Mouse (Mus musculus): ENCODE results near the gene Mdm4. TPM values are rescaled to one million over a fixed set of nuclear protein-coding genes. Genes with fewer than 3 reads are reported as not detected.

Gene Mdm4
- polyA plus RNA-seq, 1 experiment = 490 TPM

GRCm38 (mm10) chr1:132909951-132910350 is 120.4 kb downstream of the Mdm4 start:
- no peak overlapping the region for H3K4me3 ChIP-seq (ENCODE audit: low read depth, low read length)
- TF ChIP-seq EP300 (IDR thresholded peaks at IDR 0.05; ENCODE audit: insufficient read depth, low read depth, low read length) (no peak), CTCF (IDR thresholded peaks at IDR 0.05; ENCODE audit: low read depth, low read length) (no peak)
- H3K9me3 ChIP-seq (replicated peaks; ENCODE audit: control insufficient read depth, insufficient read depth, low read length, poor library complexity, severe bottlenecking) = no peaks in the 10 kb centered on the region
- no peaks in the 10 kb centered on the region for H3K27me3 ChIP-seq (ENCODE audit: control insufficient read depth, insufficient read depth, low read length, poor library complexity, severe bottlenecking)
- H3K9ac ChIP-seq (ENCODE audit: low read depth, poor library complexity, severe bottlenecking) = no peak overlapping the region
- H3K4me1 ChIP-seq (ENCODE audit: control insufficient read depth, insufficient read depth, low read length) = no peaks in the 10 kb centered on the region
- H3K27ac ChIP-seq (ENCODE audit: insufficient read depth, low read length) = no peak overlapping the region
- no peaks in the 10 kb centered on the region for H3K36me3 ChIP-seq (ENCODE audit: control insufficient read depth, insufficient read depth, low read length, poor library complexity, severe bottlenecking)

Other genes with a start within 250 kb of the Mdm4 start
- 0.18 and 0.37 TPM in 2 replicates for gene Lrrn2, start 150.3 kb downstream of the Mdm4 start, polyA plus RNA-seq (2011; ENCODE audit: insufficient read depth, insufficient read length, low read depth, missing spikeins)
- gene Pik3c2b, start 15.1 kb upstream of the Mdm4 start, polyA plus RNA-seq (2011; ENCODE audit: insufficient read depth, insufficient read length, low read depth, missing spikeins) = 6.0 and 6.4 TPM in 2 replicates
- 59.9 and 68.9 TPM in 2 replicates for gene Ppp1r15b, start 100.6 kb upstream of the Mdm4 start, polyA plus RNA-seq (2011; ENCODE audit: insufficient read depth, insufficient read length, low read depth, missing spikeins)
- gene Plekha6, start 133.6 kb upstream of the Mdm4 start, polyA plus RNA-seq (2011; ENCODE audit: insufficient read depth, insufficient read length, low read depth, missing spikeins) = 1.3 and 1.9 TPM in 2 replicates